Mouse (Mus musculus): ENCODE measurements at regions not wholly inside any gene's neighbourhood (a gene's known extent, or its start where the extent isn't known, plus 50 kb on each side); places are given as distances from the start of the nearest gene placed in this dataset.

GRCm38 (mm10) chr4:70952671-70953070 lies 417.9 kb upstream of the Megf9 start:
- DNase-seq = no peak

- no peak for DNase-seq
Observed at GRCm38 (mm10) chr4:70940146-70940545, 405.4 kb upstream of the Megf9 start.

GRCm38 (mm10) chr4:70934140-70934539 lies 399.3 kb upstream of the Megf9 start:
- no peak for DNase-seq

- DNase-seq = peak; percentile 34
Observed at GRCm38 (mm10) chr4:70921972-70922692, 387.3 kb upstream of the Megf9 start.

- DNase-seq = no peak
Observed at GRCm38 (mm10) chr4:70914566-70914965, 379.8 kb upstream of the Megf9 start.

GRCm38 (mm10) chr4:70906771-70907749 lies 372.3 kb upstream of the Megf9 start:
- DNase-seq = no peak
